Mouse (Mus musculus) hindbrain, embryonic 13.5 days (tissue): ENCODE data around the gene Olfr639. TPM values are rescaled to one million over a fixed set of nuclear protein-coding genes. Genes with fewer than 3 reads are reported as not detected.
"Not testable (repeated sequence)": the region's sequence is repeated elsewhere in the genome, so short reads cannot be mapped to it uniquely, and the experiment has no call there.

ENCODE experiments used
- ATAC-seq: fragments of 200-750 bp; cut with Nextera tagmentation; 2 replicates; pipeline ENCODE4 v1.8.0; 2017; ENCODE audit warnings: moderate TSS enrichment; ENCODE audit not compliant: low FRiP score
- H3K27ac ChIP-seq: fragments of 300-500 bp; sonication (generic); 2 replicates; pipeline ENCODE4 v1.5.1; 2015; ENCODE audit warnings: inconsistent platforms, mild to moderate bottlenecking, moderate library complexity
- H3K27me3 ChIP-seq: fragments of 300-500 bp; sonication (generic); 2 replicates; pipeline ENCODE4 v1.6.1; 2015; ENCODE audit warnings: mild to moderate bottlenecking, inconsistent platforms
- H3K36me3 ChIP-seq: fragments of 300-500 bp; sonication (generic); 2 replicates; pipeline ENCODE4 v1.6.1; 2015; ENCODE audit warnings: mild to moderate bottlenecking, inconsistent platforms
- H3K4me1 ChIP-seq: fragments of 300-500 bp; sonication (generic); replicated peaks from 2 replicates; pipeline ENCODE4 v1.6.1; 2015; ENCODE audit warnings: inconsistent platforms
- H3K4me2 ChIP-seq: fragments of 300-500 bp; sonication (generic); 2 replicates; pipeline ENCODE4 v1.6.1; 2015; ENCODE audit warnings: inconsistent platforms, mild to moderate bottlenecking, moderate library complexity
- H3K4me3 ChIP-seq: fragments of 300-500 bp; sonication (generic); 2 replicates; pipeline ENCODE4 v1.5.1; 2015; ENCODE audit warnings: mild to moderate bottlenecking, inconsistent platforms
- H3K9ac ChIP-seq: fragments of 300-500 bp; sonication (generic); 2 replicates; pipeline ENCODE4 v1.6.1; 2015; ENCODE audit warnings: mild to moderate bottlenecking, inconsistent platforms
- H3K9me3 ChIP-seq: fragments of 300-500 bp; sonication (generic); 2 replicates; pipeline ENCODE4 v1.6.1; 2016; ENCODE audit warnings: inconsistent platforms
- WGBS: fragments of 180-500 bp; shearing (Covaris S2); methylation state at CpG from one replicate; pipeline ENCODE4 v1.1.7; 2015; 5-methylcytosine and 5-hydroxymethylcytosine counted together
- polyA plus RNA-seq: library from polyadenylated mRNA; unstranded; fragments of >200 nt; fragmentation: Nextera tagmentation; extraction: Ambion mirVana; gene quantifications from 2 replicates; pipeline ENCODE4 v1.2.1, GENCODE M21; 2015

The Olfr639 gene
- polyA plus RNA-seq, 1 experiment from 2014 or later = 0.05 TPM

- Histone ChIP-seq H3K27ac (no peak within 1 kb of the TSS), H3K4me1 (no peaks in the 10 kb centered on the region), H3K9ac (no peak within 1 kb of the TSS), H3K27me3 (no peaks in the 10 kb centered on the region), H3K36me3 (no peaks in the 10 kb centered on the region), H3K4me2 (no peak within 1 kb of the TSS), H3K4me3 (no peak within 1 kb of the TSS), H3K9me3 (no peaks in the 10 kb centered on the region)
- ATAC-seq = no peak
- WGBS = 71% methylated on average over 1 of the region's 1 CpGs
Measured at GRCm38 (mm10) chr7:103970852-103971251, 46.3 kb downstream of the Olfr639 start, which contains the start of gene Olfr635. Gene Olfr635 (plus strand): TSS chr7:103971152.

DNA sequence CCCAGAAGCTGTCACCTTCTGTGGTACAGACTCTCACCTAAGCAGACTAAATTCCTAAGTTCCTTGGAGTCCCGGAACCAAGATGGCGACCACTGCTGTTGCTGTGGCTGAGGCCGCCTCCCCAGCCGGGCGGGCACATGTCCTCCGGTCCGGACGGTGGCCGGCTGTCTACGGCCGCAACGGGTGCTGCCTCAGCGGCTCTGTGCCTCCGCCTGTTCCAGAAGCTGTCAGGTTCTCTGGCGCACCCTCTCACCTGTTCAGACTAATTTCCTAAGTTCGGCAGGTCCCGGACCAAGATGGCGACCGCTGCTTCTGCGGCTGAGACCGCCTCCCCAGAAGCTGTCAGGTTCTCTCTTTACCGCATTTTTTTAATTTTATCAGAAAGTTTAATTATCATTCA is 50.2 kb downstream of the Olfr639 start:
- H3K9ac ChIP-seq, H3K4me1 ChIP-seq, H3K27me3 ChIP-seq, H3K27ac ChIP-seq, H3K4me3 ChIP-seq, H3K36me3 ChIP-seq, H3K4me2 ChIP-seq, ATAC-seq, H3K9me3 ChIP-seq: not testable (repeated sequence)
- WGBS = 95% methylated on average over 22 of the region's 22 CpGs

Other genes with a start within 250 kb of the Olfr639 start
- gene Olfr69, start 245.7 kb downstream of the Olfr639 start, polyA plus RNA-seq = not detected in 2 replicates
- not detected in 2 replicates for gene Olfr68, start 237.6 kb downstream of the Olfr639 start, polyA plus RNA-seq
- gene Olfr67, start 225.5 kb downstream of the Olfr639 start, polyA plus RNA-seq = not detected in 2 replicates
- 996 and 1,160 TPM in 2 replicates for gene Hbb-bt, start 203.3 kb downstream of the Olfr639 start, polyA plus RNA-seq
- gene Hbb-bs, start 189.2 kb downstream of the Olfr639 start, polyA plus RNA-seq = 2,000 and 2,305 TPM in 2 replicates
- gene Hbb-bh2, start 176.8 kb downstream of the Olfr639 start, polyA plus RNA-seq = not detected in 2 replicates
- gene Hbb-bh1, start 174.1 kb downstream of the Olfr639 start, polyA plus RNA-seq = 43.8 and 70.4 TPM in 2 replicates
- gene Hbb-y, start 164.1 kb downstream of the Olfr639 start, polyA plus RNA-seq = 4,283 and 4,441 TPM in 2 replicates
- not detected in 2 replicates for gene Olfr66, start 131.1 kb downstream of the Olfr639 start, polyA plus RNA-seq
- gene Olfr64, start 122.8 kb downstream of the Olfr639 start, polyA plus RNA-seq = not detected in 2 replicates
- gene Olfr65, start 113.8 kb downstream of the Olfr639 start, polyA plus RNA-seq = not detected in 2 replicates
- not detected in 2 replicates for gene Olfr631, start 88.5 kb downstream of the Olfr639 start, polyA plus RNA-seq
- gene Olfr632, start 83.0 kb downstream of the Olfr639 start, polyA plus RNA-seq = not detected in 2 replicates
- not detected in 2 replicates for gene Olfr633, start 72.9 kb downstream of the Olfr639 start, polyA plus RNA-seq
- not detected in 2 replicates for gene Olfr635, start 46.2 kb downstream of the Olfr639 start, polyA plus RNA-seq
- gene Olfr638, start 18.6 kb downstream of the Olfr639 start, polyA plus RNA-seq = not detected in 2 replicates
- gene Olfr640, start 8.3 kb upstream of the Olfr639 start, polyA plus RNA-seq = not detected in 2 replicates
- not detected in 2 replicates for gene Olfr641, start 18.1 kb upstream of the Olfr639 start, polyA plus RNA-seq
- not detected in 2 replicates for gene Olfr642, start 35.4 kb upstream of the Olfr639 start, polyA plus RNA-seq
- not detected in 2 replicates for gene 4930516K23Rik, start 44.1 kb upstream of the Olfr639 start, polyA plus RNA-seq
- not detected in 2 replicates for gene Olfr644, start 54.6 kb upstream of the Olfr639 start, polyA plus RNA-seq
- gene Olfr645, start 68.2 kb upstream of the Olfr639 start, polyA plus RNA-seq = not detected in 2 replicates
- not detected in 2 replicates for gene Olfr646, start 87.6 kb upstream of the Olfr639 start, polyA plus RNA-seq
- not detected in 2 replicates for gene Ubqln5, start 112.5 kb upstream of the Olfr639 start, polyA plus RNA-seq
- gene Olfr643, start 120.1 kb upstream of the Olfr639 start, polyA plus RNA-seq = not detected in 2 replicates
- gene Ubqln3, start 126.0 kb upstream of the Olfr639 start, polyA plus RNA-seq = not detected in 2 replicates
- gene Ubqlnl, start 133.3 kb upstream of the Olfr639 start, polyA plus RNA-seq = not detected in 2 replicates
- gene Olfm5, start 147.5 kb upstream of the Olfr639 start, polyA plus RNA-seq = not detected in 2 replicates
- 0.26 and 0.34 TPM in 2 replicates for gene Olfr648, start 166.1 kb upstream of the Olfr639 start, polyA plus RNA-seq
- not detected in 2 replicates for gene Olfr649, start 178.7 kb upstream of the Olfr639 start, polyA plus RNA-seq
- gene Trim6, start 201.5 kb upstream of the Olfr639 start, polyA plus RNA-seq = 0.43 and 0.50 TPM in 2 replicates
- 0.90 and 1.00 TPM in 2 replicates for gene Trim34a, start 227.2 kb upstream of the Olfr639 start, polyA plus RNA-seq